Mouse (Mus musculus) kidney, embryonic 15.5 days (tissue): ENCODE data around the gene Arhgef10l. TPM values are rescaled to one million over a fixed set of nuclear protein-coding genes. Genes with fewer than 3 reads are reported as not detected.
A peak's percentile ranks its signal among the peaks of the same experiment; 100 is the strongest.

Experiments used
- ATAC-seq: fragments of 200-750 bp; cut with Nextera tagmentation; replicated peaks from 2 replicates; pipeline ENCODE4 v1.8.0; 2017; ENCODE audit warnings: moderate TSS enrichment; ENCODE audit not compliant: low FRiP score
- H3K27ac ChIP-seq: fragments of 300-500 bp; sonication (generic); 2 replicates; pipeline ENCODE4 v1.5.1; 2015; ENCODE audit warnings: mild to moderate bottlenecking, inconsistent platforms
- H3K27me3 ChIP-seq: fragments of 300-500 bp; sonication (generic); 2 replicates; pipeline ENCODE4 v1.6.1; 2015; ENCODE audit warnings: inconsistent platforms
- H3K36me3 ChIP-seq: fragments of 300-500 bp; sonication (generic); 2 replicates; pipeline ENCODE4 v1.6.1; 2015; ENCODE audit warnings: inconsistent platforms
- H3K4me1 ChIP-seq: fragments of 300-500 bp; sonication (generic); 2 replicates; pipeline ENCODE4 v1.6.1; 2015; ENCODE audit warnings: inconsistent platforms
- H3K4me2 ChIP-seq: fragments of 300-500 bp; sonication (generic); 2 replicates; pipeline ENCODE4 v1.6.1; 2015; ENCODE audit warnings: moderate library complexity, mild to moderate bottlenecking, inconsistent platforms
- H3K4me3 ChIP-seq: fragments of 300-500 bp; sonication (generic); replicated peaks from 2 replicates; pipeline ENCODE4 v1.5.1; 2015; ENCODE audit warnings: mild to moderate bottlenecking, inconsistent platforms
- H3K9ac ChIP-seq: fragments of 300-500 bp; sonication (generic); 2 replicates; pipeline ENCODE4 v1.6.1; 2015; ENCODE audit warnings: mild to moderate bottlenecking, inconsistent platforms
- H3K9me3 ChIP-seq: fragments of 300-500 bp; sonication (generic); replicated peaks from 2 replicates; pipeline ENCODE4 v1.6.1; 2016; ENCODE audit warnings: inconsistent platforms
- WGBS: fragments of 180-500 bp; shearing (Covaris S2); methylation state at CpG from one replicate; pipeline ENCODE4 v1.1.7; 2015; ENCODE audit warnings: mixed read lengths; 5-methylcytosine and 5-hydroxymethylcytosine counted together
- polyA plus RNA-seq: library from polyadenylated mRNA; unstranded; fragments of >200 nt; fragmentation: Nextera tagmentation; extraction: Ambion mirVana; gene quantifications from 2 replicates; pipeline ENCODE4 v1.2.1, GENCODE M21; 2015

Gene Arhgef10l
- polyA plus RNA-seq, 1 experiment from 2014 or later, result 20.7 TPM

DNA sequence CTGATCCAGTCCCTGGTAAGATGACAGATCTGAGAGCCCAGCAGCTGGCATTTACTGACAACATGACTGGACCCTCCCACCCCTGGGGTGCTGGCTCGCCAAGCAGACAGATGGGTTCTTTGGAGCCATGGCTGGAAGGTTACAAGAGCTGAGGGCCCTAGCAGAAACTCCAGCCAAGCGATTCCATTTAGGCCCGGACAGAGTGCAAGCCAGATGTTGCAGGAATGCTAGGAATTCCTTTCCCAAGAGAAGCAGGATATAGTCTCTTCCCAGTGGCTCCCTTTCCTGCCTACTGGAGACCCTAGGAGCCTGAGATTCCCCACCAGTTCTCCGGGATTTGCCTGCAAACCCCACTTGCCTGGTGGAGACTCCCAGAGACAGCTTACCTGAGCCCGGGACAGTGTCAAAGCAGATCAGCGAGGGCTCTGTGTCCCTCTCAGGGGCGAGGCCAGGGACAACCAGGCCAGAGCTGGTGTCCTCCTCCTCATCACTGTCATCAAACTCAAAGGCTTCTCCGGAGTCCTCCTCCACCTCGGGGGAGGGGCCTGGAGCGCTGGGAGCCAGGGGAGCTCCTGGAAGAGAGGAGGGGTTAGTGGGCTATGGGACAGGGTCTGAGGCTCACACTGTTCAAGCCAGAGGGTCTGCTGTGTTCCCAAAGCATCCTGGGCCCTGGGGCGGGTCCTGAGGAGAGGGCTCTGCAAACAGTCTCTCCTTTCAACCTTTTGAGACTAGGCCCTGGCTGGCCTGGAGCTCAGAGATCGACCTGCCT is 54.8 kb downstream of the Arhgef10l start:
- H3K4me2 ChIP-seq, result peak overlapping the region; percentile 36
- no peaks in the 10 kb centered on the region for H3K9me3 ChIP-seq
- H3K36me3 ChIP-seq, result peaks cover 44% of the 10 kb centered on the region
- H3K4me3 ChIP-seq, result 0 out of 2 replicates have a peak overlapping the region, but pooled peaks have one; percentile 6
- H3K9ac ChIP-seq, result no peak overlapping the region
- peaks cover 55% of the 10 kb centered on the region for H3K4me1 ChIP-seq
- H3K27me3 ChIP-seq, result no peaks in the 10 kb centered on the region
- peak; percentile 54 for ATAC-seq
- 18% methylated on average over 12 of the region's 12 CpGs for WGBS
- H3K27ac ChIP-seq, result peak overlapping the region; percentile 92

DNA sequence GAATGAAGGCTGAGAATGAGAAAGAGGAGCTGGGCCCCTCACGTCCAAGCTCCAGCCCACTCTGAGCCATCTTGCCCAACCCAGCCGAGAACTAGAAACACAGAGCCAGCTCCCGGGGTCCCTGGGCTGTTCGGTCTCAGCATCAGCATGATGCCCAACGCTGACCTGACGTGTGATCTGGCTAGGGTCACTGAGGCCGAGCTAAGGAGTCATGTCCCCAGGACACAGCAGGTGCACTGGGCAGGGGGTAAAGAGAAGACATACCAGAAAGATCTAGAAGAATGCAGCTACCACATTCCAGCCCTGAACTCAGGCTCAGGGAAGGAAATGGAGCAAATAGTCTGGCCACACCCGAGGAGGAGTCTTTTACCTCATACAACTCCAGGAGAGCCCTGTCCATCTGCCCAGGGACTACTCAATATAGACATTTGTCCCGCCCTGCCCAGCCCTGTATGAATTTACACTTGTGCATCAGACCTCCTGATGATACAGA is 57.5 kb downstream of the Arhgef10l start:
- WGBS, result 84% methylated on average over 9 of the region's 9 CpGs
- Histone ChIP-seq H3K27me3 (no peaks in the 10 kb centered on the region), H3K36me3 (peaks cover 38% of the 10 kb centered on the region), H3K4me1 (peaks cover 42% of the 10 kb centered on the region), H3K9ac (no peak overlapping the region), H3K27ac (no peak overlapping the region), H3K4me3 (no peak overlapping the region), H3K4me2 (no peak overlapping the region), H3K9me3 (no peaks in the 10 kb centered on the region)
- ATAC-seq, result no peak

DNA sequence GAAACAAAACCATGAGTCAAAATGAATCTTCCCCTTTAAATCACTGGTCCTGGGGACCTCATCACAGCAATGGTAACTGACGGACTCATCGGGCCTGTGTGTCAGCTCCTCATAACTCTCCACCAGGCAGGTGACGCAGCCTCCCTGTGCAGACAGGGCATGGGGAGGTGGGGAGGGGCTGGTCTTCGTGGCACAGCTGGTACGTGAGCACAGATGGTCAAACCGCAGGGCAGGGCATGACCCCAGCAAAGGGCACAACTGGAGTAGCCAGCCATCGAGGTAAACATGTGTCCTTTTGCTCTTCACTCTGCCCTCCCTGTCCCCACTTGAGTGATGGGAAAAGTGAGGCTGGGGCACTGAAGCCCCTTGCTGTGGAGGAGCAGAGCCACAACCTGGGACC is 59.0 kb downstream of the Arhgef10l start:
- no peak for ATAC-seq
- Histone ChIP-seq H3K36me3 (peaks cover 45% of the 10 kb centered on the region), H3K27ac (no peak overlapping the region), H3K9ac (no peak overlapping the region), H3K4me3 (no peak overlapping the region), H3K9me3 (no peaks in the 10 kb centered on the region), H3K27me3 (no peaks in the 10 kb centered on the region), H3K4me1 (peaks cover 32% of the 10 kb centered on the region), H3K4me2 (no peak overlapping the region)
- WGBS, result 61% methylated on average over 7 of the region's 7 CpGs

DNA sequence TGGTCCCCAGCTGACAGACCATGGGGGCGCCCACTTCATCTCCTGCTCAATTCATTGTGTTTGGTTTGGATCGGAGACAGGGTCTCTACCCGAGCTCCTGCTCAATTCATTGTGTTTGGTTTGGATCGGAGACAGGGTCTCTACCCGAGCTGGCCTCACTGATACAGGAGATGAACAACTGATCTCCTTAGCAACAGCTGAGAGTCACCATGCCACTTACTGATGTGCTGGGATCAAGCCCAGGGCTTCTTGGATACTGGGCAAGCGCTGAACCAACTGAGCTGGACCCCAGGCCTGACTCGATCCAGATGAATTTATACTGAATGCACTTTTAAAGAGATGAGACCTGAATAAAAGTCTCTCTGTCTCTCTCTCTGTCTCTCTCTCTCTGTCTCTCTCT is 59.6 kb downstream of the Arhgef10l start:
- Histone ChIP-seq H3K27me3 (no peaks in the 10 kb centered on the region), H3K27ac (no peak overlapping the region), H3K4me1 (peaks cover 27% of the 10 kb centered on the region), H3K9me3 (no peaks in the 10 kb centered on the region), H3K36me3 (peaks cover 45% of the 10 kb centered on the region), H3K4me3 (no peak overlapping the region), H3K9ac (no peak overlapping the region), H3K4me2 (no peak overlapping the region)
- 79% methylated on average over 7 of the region's 7 CpGs for WGBS
- ATAC-seq, result no peak

DNA sequence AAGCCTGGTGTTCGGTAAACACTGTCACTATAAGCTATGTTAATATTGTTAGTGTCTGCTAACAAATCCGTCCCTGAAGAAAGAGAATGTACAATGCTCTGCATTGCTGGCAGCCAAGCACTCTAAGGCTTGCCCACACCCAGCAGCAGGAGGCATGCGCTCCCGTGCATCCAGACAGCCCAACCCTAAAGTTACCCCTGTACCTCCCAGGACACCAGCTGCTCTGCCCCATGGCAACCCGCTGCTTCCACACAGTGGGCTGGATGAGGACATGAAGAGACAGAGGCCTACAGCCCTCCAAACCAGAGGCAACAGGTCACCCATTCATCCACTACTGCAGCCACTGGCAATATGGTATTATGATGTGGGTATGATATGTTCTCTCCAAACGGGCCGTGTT is 60.0 kb downstream of the Arhgef10l start:
- no peaks in the 10 kb centered on the region for H3K27me3 ChIP-seq
- no peak overlapping the region for H3K9ac ChIP-seq
- peaks cover 45% of the 10 kb centered on the region for H3K36me3 ChIP-seq
- WGBS, result 77% methylated on average over 7 of the region's 7 CpGs
- no peaks in the 10 kb centered on the region for H3K9me3 ChIP-seq
- no peak overlapping the region for H3K4me2 ChIP-seq
- H3K27ac ChIP-seq, result 0 out of 2 replicates have a peak overlapping the region, but pooled peaks have one; percentile 13
- ATAC-seq, result no peak
- peaks cover 25% of the 10 kb centered on the region for H3K4me1 ChIP-seq
- H3K4me3 ChIP-seq, result no peak overlapping the region

DNA sequence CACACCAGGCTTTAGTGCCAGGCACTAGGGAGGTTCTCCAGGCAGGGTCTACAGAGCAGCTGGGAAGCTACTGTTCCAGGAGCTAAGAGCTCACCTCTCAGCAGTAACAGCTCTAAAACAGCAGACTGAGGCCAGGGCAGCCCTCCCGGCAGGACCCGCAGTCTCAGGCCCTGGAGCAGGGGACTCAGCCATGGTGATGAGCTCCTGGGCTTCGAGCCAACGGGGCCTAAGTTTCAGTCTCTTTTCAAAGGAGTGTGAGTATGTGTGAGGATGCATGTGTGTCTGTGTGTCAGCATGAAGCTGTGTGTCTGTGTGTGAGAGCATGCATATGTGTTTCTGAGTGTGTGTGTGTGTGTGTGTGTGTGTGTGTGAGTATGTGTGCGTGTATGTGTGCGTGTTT is 60.6 kb downstream of the Arhgef10l start:
- Histone ChIP-seq H3K9me3 (no peaks in the 10 kb centered on the region), H3K27me3 (no peaks in the 10 kb centered on the region), H3K27ac (no peak overlapping the region), H3K36me3 (peaks cover 41% of the 10 kb centered on the region), H3K4me3 (no peak overlapping the region), H3K4me2 (no peak overlapping the region), H3K4me1 (peaks cover 19% of the 10 kb centered on the region), H3K9ac (no peak overlapping the region)
- no peak for ATAC-seq
- WGBS, result 89% methylated on average over 6 of the region's 6 CpGs

DNA sequence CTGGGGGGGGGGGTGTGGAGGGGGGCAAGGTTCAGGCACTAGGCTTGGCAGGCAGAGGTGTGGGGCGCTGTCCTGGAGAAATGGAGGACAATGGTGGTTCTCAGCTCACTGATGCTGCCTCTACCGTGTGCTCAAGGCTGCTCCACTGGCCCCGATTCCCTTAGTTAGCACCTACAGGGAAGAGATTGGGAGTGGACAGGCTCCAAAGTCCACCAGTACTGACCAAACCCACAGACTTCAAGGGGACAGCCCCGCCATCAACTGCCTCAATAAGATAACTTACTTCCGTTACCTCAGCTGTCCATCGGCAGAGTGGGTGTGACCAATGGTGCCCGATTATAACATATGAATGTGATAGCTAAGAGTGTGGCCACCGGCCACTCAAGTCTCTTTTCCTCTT is 61.3 kb downstream of the Arhgef10l start:
- peaks cover 36% of the 10 kb centered on the region for H3K36me3 ChIP-seq
- no peak overlapping the region for H3K27ac ChIP-seq
- H3K4me1 ChIP-seq, result peaks cover 15% of the 10 kb centered on the region; the same call in 1 of the 2 replicates
- no peak overlapping the region for H3K4me3 ChIP-seq
- no peak overlapping the region for H3K4me2 ChIP-seq
- 95% methylated on average over 8 of the region's 8 CpGs for WGBS
- no peak overlapping the region for H3K9ac ChIP-seq
- H3K27me3 ChIP-seq, result no peaks in the 10 kb centered on the region
- no peak for ATAC-seq
- no peaks in the 10 kb centered on the region for H3K9me3 ChIP-seq

DNA sequence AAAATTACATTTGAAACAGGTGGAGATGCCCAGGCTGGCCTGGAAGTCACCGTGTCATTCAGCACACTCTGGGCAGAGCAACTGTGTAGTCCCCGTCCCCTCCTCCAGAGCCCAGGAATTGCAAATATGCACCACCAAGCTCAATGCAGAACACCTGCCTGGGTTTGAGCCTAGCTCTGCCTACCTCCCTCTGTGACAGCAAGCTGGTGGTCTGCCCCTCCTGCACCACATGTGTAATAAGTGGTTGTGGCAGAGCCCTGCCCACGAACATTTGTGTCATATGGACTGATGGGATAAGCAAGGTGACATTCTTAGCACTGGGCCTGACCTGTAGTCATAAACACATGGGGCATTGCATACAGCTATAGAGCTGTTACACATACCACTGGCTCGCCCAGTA is 63.8 kb downstream of the Arhgef10l start:
- no peak overlapping the region for H3K27ac ChIP-seq
- H3K9ac ChIP-seq, result no peak overlapping the region
- peaks cover 32% of the 10 kb centered on the region for H3K36me3 ChIP-seq
- H3K27me3 ChIP-seq, result no peaks in the 10 kb centered on the region
- no peak overlapping the region for H3K4me3 ChIP-seq
- no peak for ATAC-seq
- H3K4me2 ChIP-seq, result no peak overlapping the region
- 0 out of 2 replicates have a peak, but pooled peaks cover 4% of the 10 kb centered on the region for H3K9me3 ChIP-seq
- H3K4me1 ChIP-seq, result 0 out of 2 replicates have a peak, but pooled peaks cover 11% of the 10 kb centered on the region
- WGBS, result 76% methylated on average over 4 of the region's 4 CpGs

DNA sequence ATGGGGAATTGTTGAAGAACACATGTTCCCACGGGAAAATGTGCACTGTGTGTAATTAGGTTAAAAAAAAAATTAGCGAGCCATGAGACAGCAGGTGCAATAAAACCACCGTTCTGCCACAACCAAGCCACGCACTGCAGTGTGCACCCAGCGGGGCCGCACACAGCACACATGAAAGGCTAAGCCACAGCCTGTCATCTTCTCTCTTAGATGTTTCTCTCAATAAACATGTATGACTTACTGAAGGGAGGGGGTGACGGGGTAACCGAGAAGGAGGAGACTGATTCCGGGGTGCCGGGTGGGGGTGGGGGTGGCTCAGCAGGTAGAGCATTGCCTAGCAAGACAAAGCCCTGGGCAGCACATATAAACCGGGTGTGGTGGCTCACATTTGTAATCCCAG is 64.7 kb downstream of the Arhgef10l start:
- Histone ChIP-seq H3K4me3 (no peak overlapping the region), H3K9me3 (peaks cover 12% of the 10 kb centered on the region; the same call in 1 of the 2 replicates), H3K9ac (no peak overlapping the region), H3K27me3 (no peaks in the 10 kb centered on the region), H3K36me3 (peaks cover 36% of the 10 kb centered on the region), H3K4me2 (no peak overlapping the region), H3K4me1 (0 out of 2 replicates have a peak, but pooled peaks cover 8% of the 10 kb centered on the region), H3K27ac (no peak overlapping the region)
- no peak for ATAC-seq
- 65% methylated on average over 11 of the region's 11 CpGs for WGBS

DNA sequence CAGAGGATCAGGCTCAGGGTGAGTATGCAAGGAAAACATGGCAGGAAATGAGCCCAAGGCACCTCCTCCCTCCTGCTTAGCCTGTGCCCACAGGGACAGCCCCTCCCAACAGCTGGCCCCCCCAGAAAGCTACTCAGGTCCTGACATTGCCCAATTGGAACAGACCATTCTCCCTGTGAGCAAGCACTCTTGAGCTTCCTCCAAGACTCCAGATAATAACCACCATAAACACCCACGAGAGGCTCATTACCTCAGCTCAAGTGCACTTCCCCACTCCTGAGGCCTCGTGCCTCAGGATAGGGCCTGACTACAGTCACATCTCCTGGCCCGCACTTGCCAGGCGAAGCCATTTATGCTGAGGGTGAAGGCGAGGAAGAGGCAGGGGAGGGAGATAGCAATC is 67.0 kb downstream of the Arhgef10l start:
- H3K36me3 ChIP-seq, result peaks cover 42% of the 10 kb centered on the region
- no peak overlapping the region for H3K9ac ChIP-seq
- H3K4me1 ChIP-seq, result peaks cover 6% of the 10 kb centered on the region
- H3K9me3 ChIP-seq, result peaks cover 14% of the 10 kb centered on the region; the same call in 1 of the 2 replicates
- WGBS, result 67% methylated on average over 5 of the region's 5 CpGs
- no peak overlapping the region for H3K4me3 ChIP-seq
- H3K4me2 ChIP-seq, result no peak overlapping the region
- no peak for ATAC-seq
- H3K27ac ChIP-seq, result no peak overlapping the region
- H3K27me3 ChIP-seq, result no peaks in the 10 kb centered on the region

DNA sequence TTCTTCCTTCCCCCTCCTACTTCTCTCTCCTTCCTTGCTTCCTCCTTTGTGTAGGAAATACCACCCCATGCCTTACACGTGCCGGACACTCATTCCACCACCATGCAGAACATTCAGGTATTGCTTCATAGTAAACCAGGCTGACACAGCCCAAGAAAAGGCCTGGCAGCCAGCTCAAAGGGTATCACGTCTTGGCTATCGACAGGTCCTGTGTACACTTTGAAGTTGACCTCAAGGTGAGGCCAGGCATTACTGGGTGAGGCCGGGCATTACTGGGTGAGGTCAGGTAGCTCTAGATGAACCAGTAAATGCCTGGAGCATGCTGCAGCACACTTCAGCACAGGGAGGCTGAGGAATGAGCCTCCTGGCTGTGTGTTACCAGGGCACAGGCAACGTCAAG is 67.9 kb downstream of the Arhgef10l start:
- no peak for ATAC-seq
- WGBS, result 95% methylated on average over 6 of the region's 6 CpGs
- H3K9ac ChIP-seq, result no peak overlapping the region
- H3K27me3 ChIP-seq, result no peaks in the 10 kb centered on the region
- H3K36me3 ChIP-seq, result peaks cover 44% of the 10 kb centered on the region
- H3K4me3 ChIP-seq, result no peak overlapping the region
- H3K4me2 ChIP-seq, result no peak overlapping the region
- no peak overlapping the region for H3K27ac ChIP-seq
- H3K4me1 ChIP-seq, result peaks cover 15% of the 10 kb centered on the region
- peaks cover 14% of the 10 kb centered on the region; the same call in 1 of the 2 replicates for H3K9me3 ChIP-seq

DNA sequence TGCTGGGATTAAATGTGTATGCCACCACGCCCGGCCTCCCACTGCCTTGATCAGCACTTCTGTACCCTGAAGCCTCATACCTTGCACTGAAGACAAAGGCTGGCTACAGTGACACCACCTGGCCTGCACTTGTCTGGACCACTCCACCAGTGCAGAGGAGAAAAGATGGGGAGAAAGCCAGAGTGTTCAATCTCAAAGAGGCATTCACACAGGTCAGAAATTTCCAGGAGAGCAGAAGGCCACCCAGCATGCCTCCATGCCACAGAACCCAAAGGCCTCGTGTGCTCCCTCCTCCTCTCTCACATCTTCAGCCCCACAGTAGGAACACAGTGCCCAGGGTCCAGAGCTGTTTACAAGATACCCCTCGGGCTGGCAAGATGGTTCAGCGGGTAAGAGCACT is 68.4 kb downstream of the Arhgef10l start:
- 93% methylated on average over 5 of the region's 5 CpGs for whole genome bisulfite sequencing

More for the DNA sequence above, 68.4 kb downstream of the Arhgef10l start:
- H3K9me3 ChIP-seq, result peaks cover 14% of the 10 kb centered on the region; the same call in 1 of the 2 replicates
- H3K27ac ChIP-seq, result no peak overlapping the region
- no peaks in the 10 kb centered on the region for H3K27me3 ChIP-seq
- H3K36me3 ChIP-seq, result peaks cover 43% of the 10 kb centered on the region
- H3K4me1 ChIP-seq, result peaks cover 21% of the 10 kb centered on the region
- H3K4me2 ChIP-seq, result no peak overlapping the region
- no peak for ATAC-seq
- H3K9ac ChIP-seq, result no peak overlapping the region
- no peak overlapping the region for H3K4me3 ChIP-seq
